Mouse (Mus musculus): Measurements from ENCODE around the gene Arhgap15. TPM values are rescaled to one million over a fixed set of nuclear protein-coding genes. Genes with fewer than 3 reads are reported as not detected.

The Arhgap15 gene
- total RNA-seq, 2 experiments from 2014 or later: 7.6 to 10.2 TPM

DNA sequence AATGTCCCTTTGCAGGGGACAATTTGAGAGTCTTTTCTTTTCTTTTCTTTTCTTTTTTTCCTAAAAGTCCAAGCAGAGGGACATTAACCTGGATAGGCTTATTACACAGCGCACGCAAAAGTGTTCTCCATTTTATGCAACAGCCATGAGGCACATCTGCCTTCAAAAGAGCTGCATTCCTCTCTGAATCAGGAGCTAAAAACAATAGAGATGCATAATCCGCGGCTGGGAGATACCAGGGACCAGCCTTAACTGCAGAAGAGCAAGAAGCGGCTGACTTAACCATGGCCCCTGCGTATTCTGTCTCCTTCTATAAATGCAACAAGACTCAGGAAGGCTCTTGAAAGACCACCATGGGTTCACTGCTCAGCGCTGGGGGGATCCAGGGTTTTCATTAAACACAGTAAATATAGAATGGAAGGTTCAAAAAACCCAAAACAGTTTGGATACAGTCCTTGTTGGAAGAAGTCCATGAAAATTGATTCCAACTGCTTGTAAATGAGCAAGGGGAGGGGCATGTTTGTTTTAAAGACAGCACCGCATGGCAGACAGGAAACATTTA is 689.0 kb downstream of the Arhgap15 start:
- DNase-seq (ENCODE audit: low spot score in 2 of 2): no peak
- intact Hi-C loops (cut with DNase I): no loop called here

DNA sequence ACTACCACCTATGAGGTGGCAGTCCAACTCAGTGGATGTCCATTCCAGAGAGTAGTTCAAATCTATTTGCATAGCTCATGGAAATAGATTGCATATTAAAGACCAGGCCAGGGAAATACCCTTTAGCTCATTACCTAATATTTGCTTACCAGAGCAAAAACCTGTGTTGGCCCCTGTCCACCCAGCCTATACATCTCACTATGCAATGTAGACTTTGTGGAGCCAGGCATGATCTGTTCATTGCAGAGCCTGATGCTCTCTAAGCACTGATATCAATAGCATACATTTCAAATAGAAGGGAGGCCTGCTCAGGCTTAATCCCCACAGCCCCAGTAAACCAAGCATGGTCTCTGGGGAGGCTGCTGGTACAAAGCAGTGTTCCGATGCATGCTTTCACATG is 689.4 kb downstream of the Arhgap15 start:
- intact Hi-C loops (cut with DNase I): no loop called here
- DNase-seq (ENCODE audit: low spot score in 2 of 2): no peak

DNA sequence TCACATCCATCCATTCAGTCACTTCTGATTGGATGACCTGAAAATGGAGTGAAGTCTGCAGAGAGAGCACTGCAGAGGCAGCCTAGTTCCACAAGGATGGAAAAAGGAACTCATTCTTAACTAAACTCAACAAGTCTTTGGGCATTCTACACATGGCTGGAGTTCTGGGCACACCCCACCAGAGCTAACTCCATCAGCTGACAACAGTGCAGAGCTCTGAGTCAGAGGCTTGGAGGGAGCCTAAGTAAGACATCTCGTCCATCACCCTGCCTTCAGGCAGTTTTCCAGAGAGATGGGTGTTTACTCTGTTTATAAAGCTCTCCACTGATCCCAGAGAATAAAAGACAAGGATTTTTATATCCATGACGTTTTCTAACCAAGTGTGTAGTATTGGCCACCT is 696.3 kb downstream of the Arhgap15 start:
- intact Hi-C loops (cut with DNase I): no loop called here
- no peak for DNase-seq (ENCODE audit: low spot score in 2 of 2)

Other genes with a start within 250 kb of the Arhgap15 start
- not detected for gene Kynu, start 193.5 kb upstream of the Arhgap15 start, total RNA-seq (2021)

Measured in left cerebral cortex, postnatal 14 days (tissue).